In the genomic region with DNA sequence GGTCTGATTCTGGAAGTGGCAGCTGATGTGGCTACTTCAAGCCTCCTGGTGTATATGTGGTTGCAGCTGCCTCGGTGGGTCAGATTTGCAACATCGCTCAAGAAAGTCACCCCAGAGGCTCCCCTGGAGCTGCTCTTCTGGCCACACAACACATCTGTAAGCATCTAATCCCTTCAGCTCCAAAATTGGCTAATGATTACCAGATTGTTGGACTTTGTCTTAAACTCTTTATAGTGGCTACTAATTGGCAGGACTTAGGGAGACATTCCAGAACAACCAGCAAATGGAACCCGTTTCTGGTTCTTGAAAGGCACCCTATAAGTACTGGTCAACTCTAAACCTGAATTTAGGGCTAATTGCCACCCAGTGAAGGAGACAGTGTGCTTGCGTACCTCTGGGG, we compare ENCODE assay signal across 16 mouse cellular contexts.
DNase-seq lines count a peak whose midpoint lies in the region; ATAC-seq and TF ChIP-seq lines count a peak whose summit lies in the region.
"Had no signal": no experiment of that assay in that cellular context is flagged by ENCODE, and none has a peak within 500 bp of the region (broad histone marks: within the 10 kb centered on the region; RNA-seq: fewer than 3 reads in every experiment).

No protein-coding gene starts in this region.

- no peaks in the 10 kb centered on the region for H3K4me1 ChIP-seq in intestine, embryonic 15.5 days (replicated peaks)
- H3K4me1 ChIP-seq in intestine, postnatal 0 days (replicated peaks; ENCODE audit: control insufficient read depth, insufficient read depth, low read length): no peaks in the 10 kb centered on the region
- H3K4me1 ChIP-seq in embryonic facial prominence, embryonic 11.5 days (ENCODE audit: control insufficient read depth, insufficient read depth, low read length): no peaks in the 10 kb centered on the region; the same call in 1 of the 2 replicates
- H3K4me1 ChIP-seq in kidney, postnatal 0 days (replicated peaks; ENCODE audit: insufficient read depth, low read length): no peaks in the 10 kb centered on the region
- peaks cover 21% of the 10 kb centered on the region for H3K4me1 ChIP-seq in limb, embryonic 14.5 days (ENCODE audit: control insufficient read depth, insufficient read depth, low read length)
- H3K4me1 ChIP-seq in lung, postnatal 0 days (ENCODE audit: insufficient read depth, low read depth, low read length): no peaks in the 10 kb centered on the region
- H3K4me1 ChIP-seq: heart, embryonic 15.5 days had no signal

- no peak overlapping the region for H3K4me3 ChIP-seq in intestine, embryonic 15.5 days (replicated peaks)
- no peak overlapping the region for H3K4me3 ChIP-seq in intestine, postnatal 0 days (ENCODE audit: low read depth, low read length)
- H3K4me3 ChIP-seq in embryonic facial prominence, embryonic 11.5 days (ENCODE audit: low read depth, low read length): no peak overlapping the region
- no peak overlapping the region for H3K4me3 ChIP-seq in kidney, postnatal 0 days (replicated peaks; ENCODE audit: low read depth, low read length)
- H3K4me3 ChIP-seq in limb, embryonic 14.5 days (replicated peaks; ENCODE audit: low read length): no peak overlapping the region
- H3K4me3 ChIP-seq in lung, postnatal 0 days (ENCODE audit: low read depth, low read length): no peak overlapping the region
- H3K4me3 ChIP-seq: embryonic facial prominence, embryonic 13.5 days; heart, embryonic 15.5 days; lung, embryonic 15.5 days; midbrain, embryonic 13.5 days had no signal

- H3K36me3 ChIP-seq in intestine, embryonic 15.5 days: no peaks in the 10 kb centered on the region
- no peaks in the 10 kb centered on the region for H3K36me3 ChIP-seq in intestine, postnatal 0 days (ENCODE audit: control insufficient read depth, insufficient read depth)
- H3K36me3 ChIP-seq in embryonic facial prominence, embryonic 11.5 days (replicated peaks; ENCODE audit: control insufficient read depth, insufficient read depth, low read depth, low read length): no peaks in the 10 kb centered on the region
- no peaks in the 10 kb centered on the region for H3K36me3 ChIP-seq in kidney, postnatal 0 days (ENCODE audit: insufficient read depth, low read length)
- H3K36me3 ChIP-seq in limb, embryonic 14.5 days (ENCODE audit: control insufficient read depth, insufficient read depth, low read length): no peaks in the 10 kb centered on the region
- H3K36me3 ChIP-seq in lung, postnatal 0 days (ENCODE audit: insufficient read depth, low read length): no peaks in the 10 kb centered on the region
- H3K36me3 ChIP-seq: embryonic facial prominence, embryonic 13.5 days; heart, embryonic 15.5 days; lung, embryonic 15.5 days; midbrain, embryonic 13.5 days had no signal

- no peak overlapping the region for H3K4me2 ChIP-seq in intestine, embryonic 15.5 days (replicated peaks)
- no peak overlapping the region for H3K4me2 ChIP-seq in intestine, postnatal 0 days (replicated peaks; ENCODE audit: low read depth)
- H3K4me2 ChIP-seq in embryonic facial prominence, embryonic 11.5 days (ENCODE audit: low read depth, low read length): no peak overlapping the region
- H3K4me2 ChIP-seq in kidney, postnatal 0 days (ENCODE audit: low read length): no peak overlapping the region
- no peak overlapping the region for H3K4me2 ChIP-seq in limb, embryonic 14.5 days (replicated peaks; ENCODE audit: low read depth, low read length, severe bottlenecking)
- H3K4me2 ChIP-seq in lung, postnatal 0 days (replicated peaks; ENCODE audit: low read depth, low read length): no peak overlapping the region
- H3K4me2 ChIP-seq: embryonic facial prominence, embryonic 13.5 days; heart, embryonic 15.5 days; lung, embryonic 15.5 days; midbrain, embryonic 13.5 days had no signal

- WGBS in intestine, embryonic 15.5 days: 67% methylated on average over 4 of the region's 4 CpGs
- WGBS in intestine, postnatal 0 days: 51% methylated on average over 4 of the region's 4 CpGs
- 43% methylated on average over 4 of the region's 4 CpGs for WGBS in embryonic facial prominence, embryonic 11.5 days
- WGBS in kidney, postnatal 0 days: 69% methylated on average over 4 of the region's 4 CpGs
- 29% methylated on average over 4 of the region's 4 CpGs for WGBS in limb, embryonic 14.5 days
- 83% methylated on average over 4 of the region's 4 CpGs for WGBS in lung, postnatal 0 days

- H3K9ac ChIP-seq in intestine, embryonic 15.5 days: no peak overlapping the region
- no peak overlapping the region for H3K9ac ChIP-seq in intestine, postnatal 0 days (ENCODE audit: low read depth, low read length)
- no peak overlapping the region for H3K9ac ChIP-seq in embryonic facial prominence, embryonic 11.5 days (replicated peaks; ENCODE audit: low read length)
- H3K9ac ChIP-seq in kidney, postnatal 0 days (ENCODE audit: low read depth, low read length): no peak overlapping the region
- H3K9ac ChIP-seq in limb, embryonic 14.5 days (ENCODE audit: low read depth, low read length, severe bottlenecking): no peak overlapping the region
- no peak overlapping the region for H3K9ac ChIP-seq in lung, postnatal 0 days (replicated peaks; ENCODE audit: low read depth)
- H3K9ac ChIP-seq: embryonic facial prominence, embryonic 13.5 days; heart, embryonic 15.5 days; lung, embryonic 15.5 days; midbrain, embryonic 13.5 days had no signal

- no peaks in the 10 kb centered on the region for H3K27me3 ChIP-seq in intestine, embryonic 15.5 days (replicated peaks)
- H3K27me3 ChIP-seq in intestine, postnatal 0 days (replicated peaks; ENCODE audit: control insufficient read depth, insufficient read depth, low read length): no peaks in the 10 kb centered on the region
- H3K27me3 ChIP-seq in embryonic facial prominence, embryonic 11.5 days (ENCODE audit: control insufficient read depth, insufficient read depth, low read length): no peaks in the 10 kb centered on the region
- H3K27me3 ChIP-seq in kidney, postnatal 0 days (ENCODE audit: insufficient read depth, low read length): no peaks in the 10 kb centered on the region
- H3K27me3 ChIP-seq in limb, embryonic 14.5 days (ENCODE audit: control insufficient read depth, insufficient read depth, low read length): no peaks in the 10 kb centered on the region
- H3K27me3 ChIP-seq in lung, postnatal 0 days (replicated peaks; ENCODE audit: insufficient read depth, low read length): no peaks in the 10 kb centered on the region
- H3K27me3 ChIP-seq: CH12.LX; embryonic facial prominence, embryonic 13.5 days; heart, embryonic 15.5 days; lung, embryonic 15.5 days had no signal

- ATAC-seq in intestine, embryonic 15.5 days: peak; percentile 51
- no peak for ATAC-seq in intestine, postnatal 0 days
- no peak for ATAC-seq in embryonic facial prominence, embryonic 11.5 days (replicated peaks; ENCODE audit: insufficient number of reproducible peaks, low FRiP score, low TSS enrichment, low read depth)
- peak; percentile 66; the same call in 1 of the 2 replicates for ATAC-seq in kidney, postnatal 0 days (replicated peaks; ENCODE audit: low FRiP score, low read depth)
- ATAC-seq in limb, embryonic 14.5 days (ENCODE audit: low FRiP score, low read depth): peak; percentile 37; the same call in 1 of the 2 replicates
- no peak for ATAC-seq in lung, postnatal 0 days
- no peak for ATAC-seq in inflammation-experienced regulatory T-cells, adult 6 months
- ATAC-seq: midbrain, embryonic 13.5 days had no signal

- H3K27ac ChIP-seq in intestine, embryonic 15.5 days: no peak overlapping the region
- no peak overlapping the region for H3K27ac ChIP-seq in intestine, postnatal 0 days (ENCODE audit: low read depth, low read length)
- no peak overlapping the region for H3K27ac ChIP-seq in embryonic facial prominence, embryonic 11.5 days (replicated peaks; ENCODE audit: low read depth, low read length)
- H3K27ac ChIP-seq in kidney, postnatal 0 days: peak overlapping the region; percentile 66
- no peak overlapping the region for H3K27ac ChIP-seq in limb, embryonic 14.5 days (replicated peaks; ENCODE audit: low read depth, low read length)
- H3K27ac ChIP-seq in lung, postnatal 0 days (ENCODE audit: low read length): no peak overlapping the region
- H3K27ac ChIP-seq: embryonic facial prominence, embryonic 13.5 days; heart, embryonic 15.5 days; lung, embryonic 15.5 days; midbrain, embryonic 13.5 days had no signal

- no peaks in the 10 kb centered on the region for H3K9me3 ChIP-seq in intestine, embryonic 15.5 days
- H3K9me3 ChIP-seq in intestine, postnatal 0 days (ENCODE audit: control insufficient read depth): no peaks in the 10 kb centered on the region
- no peaks in the 10 kb centered on the region for H3K9me3 ChIP-seq in embryonic facial prominence, embryonic 11.5 days (replicated peaks; ENCODE audit: control insufficient read depth, low read length)
- no peaks in the 10 kb centered on the region for H3K9me3 ChIP-seq in kidney, postnatal 0 days (replicated peaks; ENCODE audit: low read length)
- H3K9me3 ChIP-seq in limb, embryonic 14.5 days (ENCODE audit: control insufficient read depth, low read length): no peaks in the 10 kb centered on the region
- H3K9me3 ChIP-seq in lung, postnatal 0 days (ENCODE audit: low read length): no peaks in the 10 kb centered on the region
- H3K9me3 ChIP-seq: embryonic facial prominence, embryonic 13.5 days; heart, embryonic 15.5 days; lung, embryonic 15.5 days; midbrain, embryonic 13.5 days had no signal

- TF ChIP-seq CTCF in intestine, postnatal 0 days (IDR thresholded peaks at IDR 0.05; ENCODE audit: low read depth): no peak
- TF ChIP-seq CTCF in kidney, postnatal 0 days (IDR thresholded peaks at IDR 0.05; ENCODE audit: low read depth): no peak
- no peak for TF ChIP-seq CTCF in lung, postnatal 0 days (IDR thresholded peaks at IDR 0.05)

- DNase-seq in embryonic facial prominence, embryonic 11.5 days (ENCODE audit: low spot score): peak; percentile 45
- DNase-seq in kidney, postnatal 0 days (ENCODE audit: low spot score): no peak
- no peak for DNase-seq in limb, embryonic 14.5 days (ENCODE audit: low spot score)
- no peak for DNase-seq in lung, postnatal 0 days (ENCODE audit: low spot score)
- DNase-seq: cerebellum, postnatal 36 days; gastrocnemius, postnatal 10 days; heart, adult 18-20 months; thymus, postnatal 14 days had no signal

- no peak for TF ChIP-seq POLR2A in limb, embryonic 14.5 days (IDR thresholded peaks at IDR 0.05; ENCODE audit: borderline replicate concordance, extremely low read depth, insufficient read depth, insufficient read length)

- TF ChIP-seq EP300 in lung, postnatal 0 days (IDR thresholded peaks at IDR 0.05): no peak

Comparison
In these comparisons a context has a peak if more than half of its experiments do, and no peak if none do; other contexts are left out.
1. ATAC-seq: peak in intestine, embryonic 15.5 days (single experiment), kidney, postnatal 0 days (single experiment) and limb, embryonic 14.5 days (single experiment); none in intestine, postnatal 0 days (single experiment), embryonic facial prominence, embryonic 11.5 days (single experiment), lung, postnatal 0 days (single experiment) and inflammation-experienced regulatory T-cells, adult 6 months (single experiment).